Mouse (Mus musculus) splenic B cell, adult 2 months (primary cell): ENCODE data around the gene Tcf25.

Experiments
- DNase-seq: peaks from one replicate; pipeline ENCODE4 v3.0.0-alpha.2; 2011; ENCODE audit warnings: low read depth, low spot score
- H3K27me3 ChIP-seq: 2 replicates; pipeline ENCODE4 v1.6.1; 2012; ENCODE audit warnings: mild to moderate bottlenecking, low read length, moderate library complexity, mixed read lengths; ENCODE audit not compliant: control insufficient read depth, poor library complexity, insufficient read depth, severe bottlenecking
- H3K36me3 ChIP-seq: 2 replicates; pipeline ENCODE4 v1.6.1; 2012; ENCODE audit warnings: mild to moderate bottlenecking, low read length, moderate library complexity, mixed read lengths; ENCODE audit not compliant: control insufficient read depth, poor library complexity, insufficient read depth, severe bottlenecking

The Tcf25 gene

DNA sequence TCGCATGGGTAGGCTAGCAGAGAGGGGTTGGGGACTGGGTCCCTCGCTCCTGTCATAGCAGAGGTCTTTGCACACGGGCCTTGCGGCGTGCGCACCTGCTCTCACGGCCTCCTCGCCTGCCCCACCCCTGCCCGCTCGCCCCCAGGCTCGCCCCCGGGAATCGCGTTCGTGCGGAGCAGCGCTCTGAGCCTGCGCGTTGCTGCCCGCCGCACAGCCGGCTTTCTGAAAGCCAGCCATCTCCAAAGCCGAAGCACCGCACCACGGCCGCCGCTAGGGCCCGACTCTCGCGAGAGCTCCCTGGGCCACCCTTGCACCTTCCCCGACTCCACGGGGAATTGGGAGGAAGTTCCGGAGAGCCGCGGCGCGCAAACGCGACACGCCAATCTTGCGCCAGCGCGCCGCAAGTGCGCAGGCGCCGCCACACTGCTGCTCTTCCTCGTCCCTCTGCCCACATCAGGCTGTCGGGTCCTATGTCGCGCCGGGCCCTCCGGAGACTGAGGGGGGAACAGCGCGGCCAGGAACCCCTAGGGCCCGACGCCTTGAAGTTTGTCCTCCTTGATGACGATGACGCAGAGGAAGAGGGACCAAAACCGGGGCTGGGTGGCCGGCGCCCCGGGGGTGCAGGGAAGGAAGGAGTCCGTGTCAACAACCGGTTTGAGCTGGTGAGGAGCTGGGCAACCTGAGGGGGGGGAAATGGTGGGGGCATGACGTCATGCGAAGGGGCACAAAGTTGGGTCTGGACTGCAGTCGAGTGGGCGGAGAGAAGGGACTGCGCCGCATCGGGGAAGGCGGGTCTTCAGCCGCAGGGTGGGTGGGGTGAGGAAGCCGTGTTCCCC lies at the start of gene Tcf25:
Gene Tcf25, plus strand, starts transcription at position 351 of the 836 bp plus-strand sequence.
- H3K36me3 ChIP-seq, result no peaks in the 10 kb centered on the region
- peak; percentile 98 for DNase-seq
- no peaks in the 10 kb centered on the region for H3K27me3 ChIP-seq

DNA sequence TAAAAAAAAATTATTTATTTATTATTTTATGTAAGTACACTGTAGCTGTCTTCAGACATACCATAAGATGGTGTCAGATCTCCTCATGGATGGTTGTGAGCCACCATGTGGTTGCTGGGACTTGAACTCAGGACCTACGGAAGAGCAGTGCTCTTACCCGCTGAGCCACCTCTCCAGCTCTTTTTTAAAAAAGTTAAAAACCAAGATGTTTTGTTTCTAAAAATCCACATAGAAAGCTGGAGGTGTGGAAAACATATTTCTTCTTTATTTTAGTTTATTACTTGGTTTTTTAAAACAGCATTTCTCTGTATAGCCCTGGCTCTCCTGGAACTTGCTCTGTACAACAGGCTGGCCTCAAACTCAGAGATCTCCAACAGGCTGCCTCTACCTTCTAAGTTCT lies 45.0 kb upstream of the Tcf25 start:
- no peak for DNase-seq
- H3K27me3 ChIP-seq, result no peaks in the 10 kb centered on the region
- H3K36me3 ChIP-seq, result no peaks in the 10 kb centered on the region

DNA sequence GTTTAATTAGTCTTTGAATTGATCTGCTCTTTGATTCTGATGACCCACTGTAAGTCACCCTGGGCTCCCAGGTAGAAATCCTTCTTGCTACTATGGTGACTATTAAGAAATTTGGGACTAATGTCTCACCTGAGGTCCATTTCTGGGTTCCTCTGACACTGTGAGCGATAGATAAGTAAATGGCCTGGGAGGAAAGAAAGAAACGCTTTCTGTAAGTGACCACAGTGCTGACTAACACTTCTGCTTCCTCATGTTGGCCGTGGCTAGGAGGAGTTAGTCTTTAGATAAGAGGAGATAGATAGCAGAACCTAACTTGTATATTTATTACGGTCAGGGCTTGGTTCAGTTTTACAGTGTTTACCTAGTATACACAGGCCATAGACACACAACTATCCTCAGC lies 44.2 kb upstream of the Tcf25 start:
- Histone ChIP-seq H3K27me3 (no peaks in the 10 kb centered on the region), H3K36me3 (no peaks in the 10 kb centered on the region)
- no peak for DNase-seq

DNA sequence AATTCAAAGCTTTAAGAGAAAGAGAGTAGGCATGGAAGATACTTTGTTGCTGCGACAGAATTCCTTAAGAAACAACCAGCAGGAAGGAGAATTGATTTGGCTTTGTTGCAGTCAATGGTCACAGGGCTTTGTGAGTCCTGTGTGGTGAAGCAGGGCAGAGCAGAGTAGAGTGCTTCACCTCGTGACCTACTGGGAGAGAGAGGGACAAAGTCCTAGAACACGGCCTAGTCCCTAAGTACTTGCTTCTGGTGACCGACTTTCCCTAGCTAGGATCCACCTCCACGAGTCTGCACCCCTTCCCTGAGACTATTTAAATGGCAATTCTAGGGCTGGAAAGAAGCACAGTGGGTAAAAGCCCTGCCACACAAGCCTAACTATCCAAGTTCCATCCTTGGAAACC lies 43.6 kb upstream of the Tcf25 start:
- DNase-seq, result no peak
- Histone ChIP-seq H3K36me3 (no peaks in the 10 kb centered on the region), H3K27me3 (no peaks in the 10 kb centered on the region)

DNA sequence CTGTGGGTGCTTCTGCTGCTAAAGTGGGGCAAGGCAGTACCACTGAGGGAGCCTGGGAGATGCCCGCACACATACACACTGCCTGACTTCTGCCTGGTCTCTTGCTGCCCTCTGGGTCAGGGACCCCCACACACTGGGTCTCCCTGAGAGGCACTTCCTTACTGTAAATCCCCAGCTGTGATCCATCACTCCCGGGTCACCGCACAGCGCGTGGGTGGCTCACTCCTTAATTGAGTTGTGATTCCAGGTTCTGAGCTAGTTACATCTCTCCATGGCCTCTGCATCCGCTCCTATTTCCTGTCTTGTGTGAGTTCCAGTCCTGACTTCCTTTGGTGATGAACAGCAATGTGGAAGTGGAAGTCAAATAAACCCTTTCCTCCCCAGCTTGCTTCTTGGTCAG lies 42.9 kb upstream of the Tcf25 start:
- no peak for DNase-seq
- no peaks in the 10 kb centered on the region for H3K27me3 ChIP-seq
- H3K36me3 ChIP-seq, result no peaks in the 10 kb centered on the region

DNA sequence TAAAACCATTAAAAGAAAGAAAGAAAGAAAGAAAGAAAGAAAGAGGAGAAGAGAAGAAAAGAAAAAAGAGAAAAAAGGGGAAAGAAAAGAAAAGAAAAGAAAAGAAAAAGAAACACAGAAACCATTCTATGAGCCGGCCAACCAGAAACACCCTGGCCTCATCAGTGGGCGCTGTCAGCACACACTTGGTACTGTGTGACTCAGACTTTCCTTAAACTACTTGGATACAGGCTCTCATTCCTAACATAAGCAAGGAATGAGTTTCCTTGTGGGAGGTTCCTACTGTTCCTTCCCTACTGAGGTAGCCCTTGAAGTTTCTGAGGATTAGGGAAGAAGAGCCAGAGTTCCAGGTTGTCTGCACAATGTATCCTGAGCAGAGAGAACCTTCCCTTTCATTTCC lies 42.3 kb upstream of the Tcf25 start:
- H3K27me3 ChIP-seq, result no peaks in the 10 kb centered on the region
- no peak for DNase-seq

DNA sequence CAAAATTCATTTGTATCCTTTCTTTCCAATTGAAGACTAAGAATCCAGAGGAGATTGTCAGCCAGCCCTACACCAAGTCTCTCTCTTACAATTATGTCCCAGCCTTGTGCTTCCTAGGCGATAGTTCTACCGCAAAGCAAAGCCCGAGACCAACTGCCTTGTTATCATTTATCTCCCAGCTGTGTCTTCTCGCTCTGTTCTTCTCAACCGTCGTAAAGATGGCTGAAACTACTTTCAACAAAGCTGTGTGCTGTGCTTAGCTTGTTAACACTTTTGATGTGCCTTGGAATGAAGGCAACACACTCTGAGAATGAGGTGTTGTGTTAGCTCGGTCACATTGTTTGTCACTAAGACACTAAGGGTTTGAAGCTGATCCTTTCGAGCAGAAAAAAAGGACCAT lies 41.7 kb upstream of the Tcf25 start:
- H3K27me3 ChIP-seq, result no peaks in the 10 kb centered on the region
- DNase-seq, result no peak
- H3K36me3 ChIP-seq, result no peaks in the 10 kb centered on the region

More for the DNA sequence above, 42.3 kb upstream of the Tcf25 start:
- no peaks in the 10 kb centered on the region for H3K36me3 ChIP-seq

DNA sequence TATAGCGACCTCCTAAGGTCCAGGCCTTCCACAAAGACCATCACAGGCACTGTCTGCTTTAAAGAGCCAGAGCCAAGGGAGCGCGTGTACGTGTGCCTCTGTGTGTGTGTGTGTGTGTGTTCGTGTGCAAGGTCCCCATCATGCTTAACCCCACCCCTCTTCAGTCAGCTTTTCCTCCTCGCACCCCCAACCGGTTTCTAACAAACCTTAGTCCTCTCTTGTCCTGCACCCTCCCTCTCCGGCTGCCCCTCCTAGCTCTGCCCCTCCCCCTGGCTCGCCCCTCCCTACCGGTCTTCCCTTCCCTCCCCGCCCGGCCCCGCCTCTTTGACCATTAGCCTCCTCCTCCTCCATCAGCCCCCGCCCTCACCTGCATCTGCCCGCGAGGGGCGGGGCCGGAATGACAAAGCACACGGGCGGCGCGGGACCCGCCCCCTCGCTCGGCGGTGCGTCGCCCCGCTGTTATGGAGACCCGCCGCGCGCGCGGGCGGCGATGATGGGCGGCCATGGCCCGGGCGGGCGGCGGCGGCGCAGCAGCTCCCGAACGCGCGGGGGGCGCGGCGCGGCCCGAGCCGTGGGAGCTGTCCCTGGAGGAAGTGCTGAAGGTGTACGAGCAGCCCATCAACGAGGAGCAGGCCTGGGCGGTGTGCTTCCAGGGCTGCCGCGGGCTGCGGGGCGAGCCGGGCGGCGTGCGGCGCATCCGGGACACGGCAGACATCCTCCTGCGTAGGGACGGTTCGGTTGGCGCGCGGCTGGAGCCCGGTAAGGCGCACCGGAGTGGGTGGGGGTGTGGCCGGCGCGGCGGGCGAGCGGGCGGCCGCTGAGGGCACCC lies 41.1 kb upstream of the Tcf25 start, which contains the start of gene Spire2:
Gene Spire2, plus strand, starts transcription at position 452 of the 829 bp plus-strand sequence.
- no peaks in the 10 kb centered on the region for H3K27me3 ChIP-seq
- H3K36me3 ChIP-seq, result no peaks in the 10 kb centered on the region
- peak; percentile 82 for DNase-seq

DNA sequence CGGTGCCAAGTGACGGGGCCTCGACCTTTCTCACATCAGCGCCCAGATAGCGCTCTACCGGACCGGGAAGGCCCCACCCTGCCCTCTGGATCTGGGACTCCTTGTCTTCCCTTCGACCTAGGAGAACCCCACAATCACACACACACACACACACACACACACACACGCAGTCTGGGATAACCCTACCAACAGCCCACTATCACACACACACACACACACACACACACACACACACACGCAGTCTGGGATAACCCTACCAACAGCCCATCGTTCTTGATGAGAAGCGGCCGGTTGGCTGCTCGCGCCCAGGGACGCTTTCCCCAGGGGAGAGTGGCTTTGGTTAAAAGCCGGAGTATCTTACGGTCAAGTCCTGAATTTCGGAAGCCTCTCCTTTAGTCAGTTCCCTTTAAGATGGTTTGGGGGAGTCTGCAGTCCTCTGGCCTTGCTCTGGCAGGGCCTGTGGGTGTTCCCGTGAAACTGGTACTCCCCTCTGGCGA lies 40.4 kb upstream of the Tcf25 start:
- Histone ChIP-seq H3K36me3 (no peaks in the 10 kb centered on the region), H3K27me3 (no peaks in the 10 kb centered on the region)
- DNase-seq, result no peak

DNA sequence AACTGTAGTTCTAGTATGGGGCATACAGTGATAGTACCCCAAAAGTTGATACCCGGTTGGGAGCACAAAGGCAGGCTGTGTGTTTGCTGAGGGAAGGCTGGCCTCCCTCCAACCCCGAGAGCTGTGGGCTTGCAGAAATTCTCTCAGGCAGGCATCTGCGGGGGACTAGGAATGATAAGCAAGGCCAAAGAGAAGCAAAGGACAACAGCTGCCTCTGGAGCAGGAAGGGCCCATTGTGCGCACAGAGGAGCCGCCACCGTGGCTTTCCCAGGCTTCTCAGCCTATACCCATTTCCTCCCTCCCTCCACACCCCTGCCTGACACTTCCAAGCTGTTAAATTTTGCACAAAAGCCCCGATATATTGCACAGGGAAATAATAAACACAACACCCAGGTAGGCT lies 39.7 kb upstream of the Tcf25 start:
- no peak for DNase-seq
- H3K27me3 ChIP-seq, result no peaks in the 10 kb centered on the region
- no peaks in the 10 kb centered on the region for H3K36me3 ChIP-seq

DNA sequence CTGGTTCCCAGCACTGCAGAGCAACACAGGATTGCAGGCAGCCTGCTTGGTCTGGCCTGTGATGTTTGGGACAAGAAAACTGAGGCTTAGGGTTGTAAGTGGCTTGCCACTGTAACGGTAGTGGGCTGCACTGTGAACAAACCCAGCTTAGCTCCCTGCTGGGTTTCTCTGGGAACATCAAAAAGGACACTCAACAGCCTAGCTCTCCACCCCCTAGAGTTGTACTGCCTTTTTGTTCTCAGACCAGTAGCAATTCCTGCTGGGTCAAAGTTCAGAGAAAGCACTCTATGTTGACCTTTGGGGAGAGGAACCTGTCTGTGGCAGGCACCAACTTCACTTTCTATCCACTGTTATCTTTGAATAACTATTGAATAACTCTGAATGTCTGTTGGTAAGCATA lies 39.1 kb upstream of the Tcf25 start:
- no peaks in the 10 kb centered on the region for H3K36me3 ChIP-seq
- no peak for DNase-seq
- no peaks in the 10 kb centered on the region for H3K27me3 ChIP-seq

DNA sequence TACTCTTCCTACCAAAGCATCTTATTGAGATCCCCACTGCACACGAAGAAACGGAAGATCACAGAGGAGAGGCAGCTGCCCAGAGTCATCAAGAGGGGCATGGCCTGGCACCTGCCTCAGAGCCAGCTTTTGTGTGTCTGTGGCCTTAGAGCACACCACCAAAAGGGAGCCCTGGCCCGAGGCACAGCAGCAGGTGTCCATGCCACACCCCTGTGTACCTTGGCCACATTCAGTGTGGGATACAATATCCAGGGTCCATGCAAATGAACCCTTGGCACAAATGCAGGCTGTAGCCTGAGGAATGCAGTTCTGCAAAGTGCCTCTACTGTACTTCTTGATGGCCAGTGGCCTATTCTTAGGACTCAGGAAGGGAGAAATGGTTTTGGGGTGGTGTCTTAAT lies 36.1 kb upstream of the Tcf25 start:
- H3K27me3 ChIP-seq, result no peaks in the 10 kb centered on the region
- no peak for DNase-seq
- H3K36me3 ChIP-seq, result no peaks in the 10 kb centered on the region

DNA sequence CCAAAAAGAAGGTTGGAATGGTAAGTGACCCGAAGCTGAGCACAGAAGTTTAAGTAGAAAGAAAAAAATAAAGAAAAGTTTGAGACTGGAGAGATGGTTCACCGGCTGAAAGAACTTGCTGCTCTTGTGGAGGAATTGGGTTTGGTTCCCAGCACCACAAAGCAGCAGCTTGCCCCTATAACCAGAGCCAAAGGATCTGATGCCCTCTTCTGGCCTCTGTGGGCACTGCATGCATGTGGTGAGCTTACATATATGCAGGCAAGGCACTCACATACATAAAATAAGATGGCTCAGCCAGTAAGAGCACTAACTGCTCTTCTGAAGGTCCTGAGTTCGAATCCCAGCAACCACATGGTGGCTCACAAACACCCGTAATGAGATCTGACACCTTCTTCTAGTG lies 33.5 kb upstream of the Tcf25 start:
- Histone ChIP-seq H3K36me3 (no peaks in the 10 kb centered on the region), H3K27me3 (no peaks in the 10 kb centered on the region)
- peak; percentile 33 for DNase-seq

DNA sequence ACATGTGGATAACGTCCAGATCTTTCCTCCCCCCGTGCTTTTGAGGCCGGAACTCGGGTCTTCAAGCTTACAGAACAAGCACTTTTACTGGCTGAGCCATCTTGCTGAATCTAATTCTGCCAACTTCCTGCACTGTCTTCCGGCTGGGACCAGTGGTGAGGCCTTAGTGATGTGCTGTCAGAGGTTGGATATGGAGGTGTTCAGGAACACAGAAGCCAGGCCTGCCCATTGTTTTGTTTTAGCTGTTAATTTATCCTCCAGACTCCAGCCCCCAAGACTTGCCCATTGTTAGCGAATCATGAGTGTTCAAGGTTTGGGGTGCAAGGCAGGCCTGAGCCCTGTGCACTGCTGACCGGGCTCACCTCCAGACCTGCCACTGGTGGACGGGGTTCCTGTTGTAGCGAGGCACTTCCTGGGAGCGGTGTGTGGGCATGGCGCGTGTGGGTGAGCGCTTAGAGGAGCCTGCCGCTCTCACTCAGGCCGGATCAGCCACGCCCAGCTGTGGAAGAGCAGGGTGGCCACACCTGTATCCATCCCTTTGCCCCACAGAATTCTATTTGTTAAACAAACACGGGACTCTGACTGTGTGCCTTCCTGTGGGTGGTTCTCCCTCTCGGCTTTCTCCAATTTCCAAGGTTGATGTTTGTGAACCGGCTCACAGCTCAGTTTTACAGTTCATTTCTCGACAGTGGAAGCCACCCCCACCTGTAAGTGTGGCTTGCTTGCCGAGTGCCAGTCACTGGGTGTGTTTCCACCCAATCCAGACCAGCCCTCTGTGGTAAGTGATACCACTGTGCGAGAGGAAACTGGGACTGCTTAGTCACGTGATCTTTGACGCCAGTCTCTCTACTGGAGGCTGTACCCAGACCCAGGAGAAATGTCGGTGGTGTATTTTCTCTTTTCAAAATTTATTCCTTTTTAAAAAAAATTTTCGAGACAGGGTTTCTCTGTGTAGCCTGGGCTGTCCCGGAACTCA lies 32.2 kb upstream of the Tcf25 start:
- DNase-seq, result no peak
- H3K27me3 ChIP-seq, result no peaks in the 10 kb centered on the region
- H3K36me3 ChIP-seq, result no peaks in the 10 kb centered on the region
